Mouse (Mus musculus) thymus, adult 2 months (tissue): ENCODE results near the gene Cdkl3.

Source experiments
- CTCF ChIP-seq: fragments of 200-500 bp; IDR thresholded peaks from 2 replicates; pipeline ENCODE4 v1.5.1; 2012; ENCODE audit warnings: mild to moderate bottlenecking, control low read depth, low read length, moderate library complexity, borderline replicate concordance; ENCODE audit not compliant: control insufficient read depth, poor library complexity, insufficient read depth; ENCODE audit errors: extremely low read depth
- POLR2A ChIP-seq: fragments of 200-500 bp; IDR thresholded peaks from 2 replicates; pipeline ENCODE4 v1.6.1; 2012; ENCODE audit warnings: mild to moderate bottlenecking, low read length, control low read depth, moderate library complexity; ENCODE audit not compliant: control insufficient read depth, poor library complexity, insufficient read depth; ENCODE audit errors: extremely low read depth

GRCm38 (mm10) chr11:52130451-52131068 is 126.5 kb downstream of the Cdkl3 start:
- TF ChIP-seq CTCF = no peak
- no peak for TF ChIP-seq POLR2A
